Mouse (Mus musculus): Measurements from ENCODE around the gene Erg.

DNA sequence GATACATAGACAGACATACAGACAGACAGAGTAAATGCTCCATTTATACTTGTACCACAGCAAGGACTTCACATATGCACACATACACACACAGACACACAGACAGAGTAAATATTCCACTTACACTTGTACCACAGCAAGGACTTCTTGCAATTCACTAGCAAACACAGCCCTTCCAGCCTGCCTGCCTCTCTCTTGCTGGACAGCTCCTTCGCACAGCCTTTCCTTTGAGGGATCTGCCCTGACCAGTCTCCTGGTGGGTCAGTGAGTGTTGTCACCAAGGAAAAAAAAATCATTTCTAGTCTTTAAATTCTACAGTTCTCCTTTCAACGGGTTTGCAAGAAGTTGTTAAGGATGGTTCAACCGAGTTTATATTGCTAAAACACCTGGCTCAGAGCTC, 92.3 kb downstream of the Erg start:
- TF ChIP-seq CTCF (IDR thresholded peaks at IDR 0.05; ENCODE audit: low read depth) (no peak), EP300 (IDR thresholded peaks at IDR 0.05; ENCODE audit: low read depth) (no peak)

Measured in liver, postnatal 0 days (tissue).